Mouse (Mus musculus) bone marrow, adult 2 months (tissue): ENCODE measurements around the gene Gm13287.
"Not testable (repeated sequence)": the region's sequence is repeated elsewhere in the genome, so short reads cannot be mapped to it uniquely, and the experiment has no call there.

Experiments used
- CTCF ChIP-seq: fragments of 200-500 bp; IDR thresholded peaks from 2 replicates; pipeline ENCODE4 v1.5.1; 2011; ENCODE audit warnings: low read length, control low read depth; ENCODE audit not compliant: control insufficient read depth, insufficient read depth
- POLR2A ChIP-seq: fragments of 200-500 bp; IDR thresholded peaks from 2 replicates; pipeline ENCODE4 v1.6.1; 2011; ENCODE audit warnings: low read depth, mild to moderate bottlenecking, control low read depth, low read length, borderline replicate concordance; ENCODE audit not compliant: control insufficient read depth

DNA sequence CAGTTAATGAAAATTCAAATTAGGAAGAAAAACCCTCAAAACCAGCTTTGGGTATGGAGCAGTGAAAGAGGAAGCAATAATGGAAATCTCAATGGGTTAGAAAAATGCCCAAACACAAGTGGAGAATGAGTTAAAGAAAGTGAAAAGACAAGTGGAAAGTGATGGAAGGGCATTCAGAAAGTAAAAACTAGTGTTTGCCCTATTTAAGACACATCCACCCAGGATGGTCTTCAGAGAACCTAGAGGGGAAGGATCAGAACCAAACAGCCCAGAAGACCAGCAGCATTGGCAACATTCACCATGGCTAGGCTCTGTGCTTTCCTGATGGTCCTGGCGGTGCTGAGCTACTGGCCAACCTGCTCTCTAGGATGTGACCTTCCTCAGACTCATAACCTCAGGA, 32.2 kb downstream of the Gm13287 start, which contains the start of gene Ifna5:
- TF ChIP-seq CTCF, POLR2A: not testable (repeated sequence)
